Mouse (Mus musculus) neural tube, embryonic 10.5 days (tissue): ENCODE data around the gene Serping1.

ENCODE experiments used
- DNase-seq: peaks from one replicate; pipeline ENCODE4 v3.0.0-alpha.2; 2017; ENCODE audit warnings: low spot score; ENCODE audit errors: extremely low spot score

The Serping1 gene

GRCm38 (mm10) chr2:84783315-84783714, 8.1 kb upstream of the Serping1 start:
- no peak for DNase-seq

- DNase-seq: no peak
These were observed 4.0 kb upstream of the Serping1 start for GRCm38 (mm10) chr2:84779210-84779609.

GRCm38 (mm10) chr2:84777706-84778105, 2.5 kb upstream of the Serping1 start:
- no peak for DNase-seq

- no peak for DNase-seq
These were observed 421 bp upstream of the Serping1 start for GRCm38 (mm10) chr2:84775665-84776064.

GRCm38 (mm10) chr2:84774751-84775150, 493 bp downstream of the Serping1 start:
- DNase-seq: peak; percentile 82

- DNase-seq: no peak
These were observed 2.0 kb downstream of the Serping1 start for GRCm38 (mm10) chr2:84773195-84773594.

- no peak for DNase-seq
These were observed 2.8 kb downstream of the Serping1 start for GRCm38 (mm10) chr2:84772454-84772853.

- no peak for DNase-seq
These were observed 4.7 kb downstream of the Serping1 start for GRCm38 (mm10) chr2:84770501-84770900.

- no peak for DNase-seq
These were observed 12.4 kb downstream of the Serping1 start for GRCm38 (mm10) chr2:84762818-84763217.

GRCm38 (mm10) chr2:84762295-84762694, 12.9 kb downstream of the Serping1 start:
- DNase-seq: no peak

GRCm38 (mm10) chr2:84761840-84762239, 13.4 kb downstream of the Serping1 start:
- DNase-seq: no peak

GRCm38 (mm10) chr2:84761309-84761708, 13.9 kb downstream of the Serping1 start:
- no peak for DNase-seq

- DNase-seq: no peak
These were observed 14.5 kb downstream of the Serping1 start for GRCm38 (mm10) chr2:84760777-84761176.

GRCm38 (mm10) chr2:84758542-84759127, 16.6 kb downstream of the Serping1 start:
- no peak for DNase-seq

GRCm38 (mm10) chr2:84757026-84757682, 18.1 kb downstream of the Serping1 start:
- DNase-seq: no peak

- DNase-seq: no peak
These were observed 19.0 kb downstream of the Serping1 start for GRCm38 (mm10) chr2:84756245-84756644.

- no peak for DNase-seq
These were observed 25.1 kb downstream of the Serping1 start for GRCm38 (mm10) chr2:84750115-84750514.

GRCm38 (mm10) chr2:84744126-84744525, 31.1 kb downstream of the Serping1 start:
- no peak for DNase-seq

GRCm38 (mm10) chr2:84743561-84743960, 31.7 kb downstream of the Serping1 start, which contains the start of gene Gm19426:
Gene Gm19426 (minus strand): TSS chr2:84743655.
- DNase-seq: no peak

GRCm38 (mm10) chr2:84742451-84743283, 32.6 kb downstream of the Serping1 start:
- peak; percentile 94 for DNase-seq

GRCm38 (mm10) chr2:84741841-84742450, 33.3 kb downstream of the Serping1 start:
- no peak for DNase-seq
